Mouse (Mus musculus): Measurements from ENCODE around the gene Kif5a. TPM values are rescaled to one million over a fixed set of nuclear protein-coding genes. Genes with fewer than 3 reads are reported as not detected.
"Not testable (repeated sequence)": the region's sequence is repeated elsewhere in the genome, so short reads cannot be mapped to it uniquely, and the experiment has no call there.

The Kif5a gene
- total RNA-seq, 2 experiments from 2014 or later, result 0.49 to 0.72 TPM

DNA sequence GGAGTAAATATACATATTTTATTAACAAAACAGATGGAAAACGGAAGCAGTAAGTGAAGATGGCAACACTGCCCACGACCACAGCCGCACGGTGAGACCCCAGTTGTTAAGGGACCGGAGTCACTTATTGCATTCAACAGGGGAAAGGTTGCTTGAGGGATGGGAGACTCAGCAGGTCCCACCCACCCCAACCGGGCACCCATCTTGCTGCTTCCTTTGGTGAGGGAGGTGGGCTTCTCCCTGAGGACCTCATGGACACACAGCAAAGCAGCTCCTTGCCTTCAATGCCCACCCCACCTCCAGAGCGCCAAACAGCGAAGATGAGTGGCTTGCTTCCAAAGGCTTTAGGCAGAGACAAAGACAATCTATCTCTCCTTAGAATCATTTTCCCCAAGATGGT lies 66.0 kb downstream of the Kif5a start:
- DNase-seq, result no peak

DNA sequence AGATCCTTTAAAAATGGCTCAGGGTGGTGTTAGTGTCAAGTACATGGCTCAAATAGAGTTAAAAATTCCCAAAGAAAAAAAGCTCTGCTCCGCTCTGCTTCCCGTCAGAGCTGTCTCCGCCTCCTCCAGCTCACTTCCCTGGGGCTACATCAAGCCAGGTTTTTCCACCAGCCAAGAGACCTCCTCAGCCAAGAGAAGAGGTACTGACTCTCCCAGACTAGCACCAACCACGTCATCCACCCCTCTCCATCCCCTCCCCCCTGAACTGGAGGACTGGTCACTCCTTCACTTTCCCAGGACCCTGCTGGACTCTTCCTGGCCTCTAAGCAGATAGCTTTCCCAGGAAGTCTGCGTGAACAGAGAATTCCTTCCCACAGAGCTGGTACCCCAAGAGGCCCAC lies 66.8 kb downstream of the Kif5a start:
- intact Hi-C loops (cut with DNase I), result no loop called here
- DNase-seq, result peak; percentile 67 to 74

More for the DNA sequence above, 66.0 kb downstream of the Kif5a start:
- intact Hi-C loops (cut with DNase I), result no loop called here

GRCm38 (mm10) chr10:127195328-127196129 lies 67.6 kb downstream of the Kif5a start, which contains the start of gene Dtx3:
Gene Dtx3 (minus strand): TSS chr10:127195728.
- peak in 1 of 2 experiments; percentile 53 for DNase-seq
- intact Hi-C loops (cut with DNase I), result loop anchor here (2.0 kb wide), 1 partner anchor 17 kb away; no protein-coding TSS in a partner anchor

- peak; percentile 74 to 78 for DNase-seq
- intact Hi-C loops (cut with DNase I), result loop anchor here (2.0 kb wide), 1 partner anchor 16 kb away; no protein-coding TSS in a partner anchor
Measured at GRCm38 (mm10) chr10:127194428-127195327, 68.5 kb downstream of the Kif5a start.

DNA sequence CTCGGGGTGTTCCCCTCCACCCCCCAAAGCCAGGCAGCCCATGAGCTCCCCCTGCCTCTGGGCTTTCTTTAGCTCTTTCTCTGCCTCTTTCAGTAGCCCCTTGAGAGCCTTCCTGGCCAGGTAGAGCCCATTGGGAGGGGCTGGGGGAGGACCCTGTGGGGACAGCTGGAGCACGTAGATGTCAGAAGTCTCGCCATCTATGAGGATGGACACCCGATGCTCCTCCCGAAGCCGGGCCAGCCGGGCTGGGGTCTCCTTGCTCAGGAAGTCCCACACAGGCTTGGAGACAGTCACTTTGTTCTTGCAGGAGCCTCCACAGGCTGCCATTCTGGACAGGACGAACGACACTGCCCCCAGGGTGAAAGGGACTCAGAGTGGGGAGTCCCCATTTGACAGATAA lies 70.1 kb downstream of the Kif5a start:
- intact Hi-C loops (cut with DNase I), result no loop called here

DNA sequence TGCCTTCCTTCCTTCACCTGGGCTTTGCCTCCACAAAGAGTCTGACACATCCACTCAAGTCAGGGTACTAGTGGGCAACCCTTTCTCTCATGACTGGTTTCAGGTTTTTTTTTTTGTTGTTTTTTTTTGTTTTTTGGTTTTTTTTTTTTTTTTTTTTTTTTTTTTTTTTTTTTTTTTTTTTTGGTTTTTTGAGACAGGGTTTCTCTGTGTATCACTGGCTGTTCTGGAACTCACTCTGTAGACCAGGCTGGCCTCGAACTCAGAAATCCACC lies 71.2 kb downstream of the Kif5a start:
- intact Hi-C loops (cut with DNase I); DNase-seq: not testable (repeated sequence)

More for the DNA sequence above, 70.1 kb downstream of the Kif5a start:
- no peak for DNase-seq

- DNase-seq, result no peak
- intact Hi-C loops (cut with DNase I), result no loop called here
Measured at GRCm38 (mm10) chr10:127191191-127192056, 71.7 kb downstream of the Kif5a start.

DNA sequence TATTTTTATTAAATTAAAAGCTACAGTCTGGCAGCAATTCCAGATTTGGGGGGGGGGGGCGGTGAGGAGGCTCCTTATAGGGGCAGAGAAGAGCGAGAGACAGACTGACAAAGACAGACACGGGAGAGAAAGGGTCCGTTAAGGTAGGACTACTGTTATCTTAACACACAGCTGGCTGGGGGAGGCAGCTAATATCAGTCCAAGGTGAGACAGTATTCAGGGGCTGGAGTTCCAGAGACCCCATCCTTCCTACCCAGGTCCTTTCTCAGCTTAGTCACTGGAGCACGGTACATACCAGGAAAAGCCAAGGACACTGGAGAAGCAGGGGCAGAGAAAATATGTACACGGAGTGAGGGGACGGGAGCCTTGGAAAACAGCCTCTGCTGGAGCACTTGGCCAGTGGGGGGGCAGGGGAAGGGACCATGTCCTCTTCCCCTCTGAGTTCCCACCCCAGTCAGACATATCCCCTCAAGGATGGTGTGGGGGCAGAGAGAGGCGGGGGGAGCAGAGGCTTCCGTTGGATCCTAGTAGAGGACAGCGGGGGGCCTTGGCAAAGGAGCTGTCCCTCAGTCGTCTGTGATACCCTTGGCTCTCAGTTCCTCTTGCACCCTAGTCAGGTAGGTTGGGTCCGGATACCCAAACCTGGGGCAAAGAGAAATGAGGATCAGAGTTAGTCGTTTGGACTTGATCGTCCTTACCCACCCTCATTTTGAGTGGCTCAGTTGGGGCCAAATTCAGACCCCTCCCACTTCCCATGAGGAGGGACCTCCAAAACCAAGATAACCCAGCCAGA lies 72.6 kb downstream of the Kif5a start:
- intact Hi-C loops (cut with DNase I), result no loop called here
- no peak for DNase-seq

GRCm38 (mm10) chr10:127189651-127190381 lies 73.3 kb downstream of the Kif5a start, which contains the start of gene Arhgef25:
Gene Arhgef25 (minus strand): TSS chr10:127190083.
- peak; percentile 72 to 73 for DNase-seq
- intact Hi-C loops (cut with DNase I), result no loop called here

DNA sequence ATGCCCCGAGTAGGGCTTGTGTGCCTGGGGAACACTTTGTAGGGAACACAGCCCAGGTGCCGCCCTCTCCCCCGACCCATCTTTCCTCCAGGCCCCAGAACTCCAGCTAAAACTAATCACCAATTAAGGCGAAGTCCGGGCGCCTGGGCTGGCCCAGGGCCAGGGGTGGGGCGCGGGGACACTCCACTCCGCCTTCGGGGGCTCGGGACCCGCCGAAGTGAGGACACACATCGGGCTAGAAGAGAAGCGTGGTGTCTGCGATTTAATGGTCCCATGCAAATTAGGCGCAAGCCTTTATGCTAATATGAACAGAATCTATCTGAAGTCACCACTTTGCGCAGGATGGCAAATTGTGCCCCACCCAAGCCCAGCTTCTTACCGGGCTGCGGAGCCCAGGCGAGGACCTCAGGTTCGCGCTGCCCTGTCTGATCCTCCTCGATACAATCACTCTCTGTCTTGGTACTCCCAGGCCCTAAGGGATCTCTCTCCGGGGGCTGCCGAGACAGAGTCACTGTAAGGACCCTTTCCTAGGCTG lies 74.0 kb downstream of the Kif5a start:
- intact Hi-C loops (cut with DNase I), result no loop called here
- peak; percentile 63 to 74 for DNase-seq

DNA sequence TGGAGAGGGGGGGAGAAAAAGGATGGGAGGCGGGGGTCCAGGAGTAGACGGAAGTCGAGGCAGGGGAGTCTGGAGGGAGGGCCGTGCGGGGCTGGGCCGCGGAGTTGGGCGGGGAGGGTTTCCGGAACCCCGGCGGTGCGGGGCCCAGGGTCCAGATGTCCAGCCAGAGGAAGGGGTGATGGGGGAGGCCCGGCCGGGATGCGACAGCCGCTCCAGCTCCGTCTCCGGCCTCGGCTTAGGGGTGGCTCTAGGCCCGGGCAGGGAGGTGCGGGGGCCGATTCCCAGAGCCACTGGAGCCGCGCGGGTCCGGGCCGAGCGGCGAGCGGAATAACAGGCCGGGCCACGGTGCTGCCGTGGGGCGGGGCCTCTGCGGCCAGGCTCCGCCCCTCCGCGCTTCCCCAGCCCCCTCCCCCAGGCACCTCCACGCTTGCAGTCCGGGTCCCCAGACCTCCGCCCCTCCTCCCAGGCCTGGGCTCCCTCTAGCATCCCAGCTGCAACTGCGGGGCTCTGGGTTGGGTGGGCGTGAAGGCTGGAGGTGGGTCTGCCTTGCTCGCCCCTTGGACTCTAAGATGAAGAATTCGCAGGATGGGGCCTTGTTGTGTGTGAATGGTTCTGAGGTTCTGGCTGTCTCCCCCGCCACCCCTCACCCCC lies 74.6 kb downstream of the Kif5a start:
- intact Hi-C loops (cut with DNase I), result no loop called here

DNA sequence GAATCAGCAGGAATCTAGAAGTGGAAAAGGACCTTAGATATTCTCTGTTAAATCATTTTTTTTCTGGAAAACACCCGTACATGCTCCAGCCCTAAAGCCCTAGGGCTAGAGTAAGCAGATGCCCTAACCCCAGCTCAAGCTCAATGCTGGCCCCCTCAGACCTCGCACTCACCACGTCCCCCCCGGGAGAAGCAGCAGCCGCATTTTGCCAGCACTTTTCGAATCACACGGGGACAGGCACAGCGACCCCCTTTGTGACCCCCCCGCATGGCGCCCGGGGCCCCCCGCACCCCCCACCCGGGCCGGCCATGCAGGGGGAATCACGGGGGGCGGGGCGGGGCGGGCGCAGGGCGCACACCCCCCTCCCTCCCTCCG lies 75.1 kb downstream of the Kif5a start:
- intact Hi-C loops (cut with DNase I), result no loop called here

More for the DNA sequence above, 74.6 kb downstream of the Kif5a start:
- DNase-seq, result peak; percentile 69 to 82

DNA sequence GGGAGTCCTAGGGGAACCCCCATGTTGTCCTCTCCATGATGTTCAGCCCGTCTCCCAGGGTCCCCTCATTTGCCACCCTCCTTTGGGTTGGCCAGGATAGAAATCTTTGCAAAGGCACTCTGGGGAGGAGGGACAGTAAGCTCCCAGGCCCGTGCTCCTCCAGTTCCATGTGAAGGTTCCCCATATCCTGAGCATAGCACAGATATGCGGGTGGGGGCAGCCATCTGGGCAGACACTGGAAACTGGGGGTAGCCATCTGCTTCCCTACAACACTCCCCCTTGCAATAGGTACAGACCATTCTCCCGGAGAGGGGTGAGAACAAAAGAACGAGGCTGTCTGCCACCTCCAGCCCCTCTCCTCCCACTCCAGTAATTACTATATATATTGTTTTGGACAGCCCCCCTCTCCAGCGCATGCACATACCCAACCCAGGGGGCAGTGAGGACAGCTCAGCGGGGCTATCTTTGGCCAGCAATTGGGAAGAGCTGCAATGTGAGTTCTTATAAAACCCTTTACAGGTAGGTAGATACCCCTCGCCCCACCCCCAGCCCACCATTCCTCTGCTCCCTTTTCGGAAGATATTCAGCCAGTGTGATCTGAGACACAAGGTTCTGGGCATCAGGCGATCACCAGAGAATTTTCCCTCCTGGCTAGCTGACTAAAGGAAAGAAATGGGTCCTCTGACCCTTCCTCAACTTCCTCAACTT lies 75.6 kb downstream of the Kif5a start:
- DNase-seq, result no peak
- intact Hi-C loops (cut with DNase I), result no loop called here

More for the DNA sequence above, 75.1 kb downstream of the Kif5a start:
- DNase-seq, result no peak

- intact Hi-C loops (cut with DNase I), result no loop called here
- no peak for DNase-seq
Measured at GRCm38 (mm10) chr10:127186451-127186850, 76.7 kb downstream of the Kif5a start.

DNA sequence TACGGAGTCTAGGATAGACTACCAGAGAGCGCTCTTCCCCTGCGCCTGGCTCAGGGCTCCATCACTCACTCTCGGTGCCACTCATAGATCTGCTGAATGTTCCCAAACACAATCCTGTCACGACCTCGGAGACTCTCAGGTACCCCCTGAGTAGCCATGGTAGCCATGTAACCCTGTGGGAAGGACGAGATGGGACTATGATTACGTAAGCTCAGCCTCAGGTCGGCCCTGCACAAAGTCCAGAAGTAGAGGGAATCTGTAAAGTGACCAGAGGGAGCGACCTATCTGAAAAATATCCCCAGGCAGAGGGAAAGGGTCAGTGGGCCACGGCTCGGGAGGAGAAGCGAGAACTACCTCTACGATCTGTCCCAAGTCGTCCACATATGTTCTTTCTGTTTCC lies 77.6 kb downstream of the Kif5a start:
- no peak for DNase-seq
- intact Hi-C loops (cut with DNase I), result no loop called here

DNA sequence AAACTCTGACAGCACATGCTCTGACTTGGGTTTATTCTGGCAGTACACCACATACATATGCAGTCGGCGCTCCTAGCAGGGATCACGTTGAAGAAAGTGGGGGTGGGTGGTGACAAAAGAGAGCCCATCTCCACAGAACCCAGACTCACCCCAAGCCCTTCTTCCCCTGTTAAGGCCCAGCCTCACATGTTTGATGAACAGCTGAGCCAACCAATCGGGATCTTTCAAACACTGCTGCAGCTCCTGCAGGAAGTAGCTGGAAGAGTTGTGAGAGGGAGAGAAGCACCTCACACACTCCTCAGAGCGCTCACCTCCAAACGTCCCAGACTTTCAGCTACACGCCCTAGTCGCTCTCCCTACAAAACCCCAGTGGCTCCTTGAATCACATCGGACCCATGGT lies 78.0 kb downstream of the Kif5a start:
- no peak for DNase-seq

DNA sequence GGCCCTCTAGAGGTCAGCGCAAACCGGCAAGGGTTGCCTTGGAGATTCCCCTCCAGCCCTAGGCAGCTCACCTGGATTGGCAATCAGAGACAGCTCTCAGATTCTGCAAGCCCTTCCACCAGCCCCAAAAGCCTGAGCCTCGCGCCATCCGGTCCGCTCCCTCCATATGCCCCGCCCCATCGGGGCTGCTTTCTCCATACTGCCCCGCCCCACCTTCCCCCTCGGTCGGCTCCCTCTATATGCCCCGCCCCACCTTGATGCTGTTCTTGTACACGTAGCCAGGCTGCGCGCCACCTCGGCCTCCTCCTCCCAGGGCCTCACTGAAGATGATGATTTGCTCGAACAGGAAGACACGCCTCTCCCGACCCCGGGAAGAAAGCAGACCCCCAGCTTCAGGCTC lies 79.4 kb downstream of the Kif5a start:
- intact Hi-C loops (cut with DNase I), result no loop called here
- DNase-seq, result peak in 1 of 2 experiments; percentile 47

More for the DNA sequence above, 78.0 kb downstream of the Kif5a start:
- intact Hi-C loops (cut with DNase I), result no loop called here
